Mouse (Mus musculus) liver, embryonic 14.5 days (tissue): Measurements from ENCODE around the gene Kbtbd12. TPM values are rescaled to one million over a fixed set of nuclear protein-coding genes. Genes with fewer than 3 reads are reported as not detected.

Experiments used
- ATAC-seq: fragments of 200-750 bp; cut with Nextera tagmentation; 2 replicates; pipeline ENCODE4 v1.8.0; 2017; ENCODE audit warnings: moderate number of reproducible peaks, mild to moderate bottlenecking, moderate library complexity; ENCODE audit not compliant: insufficient read depth
- DNase-seq, 3 experiments: peaks; one replicate each; pipeline ENCODE4 v3.0.0-alpha.2; 2012 to 2013; ENCODE audit warnings: low read depth in 3 of 3, low spot score in 3 of 3
- H3K27ac ChIP-seq: fragments of 300-500 bp; sonication (generic); 2 replicates; pipeline ENCODE4 v1.5.1; 2014; ENCODE audit warnings: moderate library complexity, mild to moderate bottlenecking, control low read depth, inconsistent platforms
- H3K27me3 ChIP-seq: fragments of 300-500 bp; sonication (generic); 2 replicates; pipeline ENCODE4 v1.6.1; 2014; ENCODE audit warnings: mild to moderate bottlenecking, low read length, moderate library complexity; ENCODE audit not compliant: control insufficient read depth, insufficient read depth
- H3K36me3 ChIP-seq: fragments of 300-500 bp; sonication (generic); replicated peaks from 2 replicates; pipeline ENCODE4 v1.6.1; 2014; ENCODE audit warnings: low read depth; ENCODE audit not compliant: control insufficient read depth, insufficient read depth
- H3K4me1 ChIP-seq, 2 experiments: fragments of 200-500 bp in 1 of 2; fragments of 300-500 bp in 1 of 2; sonication (generic) in 1 of 2; replicated peaks; 2 replicates each; pipeline ENCODE4 v1.6.1; 2012 to 2014; ENCODE audit warnings: antibody characterized with exemption in 1 of 2, inconsistent platforms in 1 of 2, low read length in 1 of 2; ENCODE audit not compliant: control insufficient read depth in 2 of 2, insufficient read depth in 2 of 2
- H3K4me2 ChIP-seq: fragments of 300-500 bp; sonication (generic); 2 replicates; pipeline ENCODE4 v1.6.1; 2014; ENCODE audit warnings: low read depth, mild to moderate bottlenecking, control low read depth, moderate library complexity
- H3K4me3 ChIP-seq, 2 experiments: fragments of 200-500 bp in 1 of 2; fragments of 300-500 bp in 1 of 2; sonication (generic) in 1 of 2; 2 replicates each; pipeline ENCODE4 v1.5.1; 2012 to 2014; ENCODE audit warnings: low read depth in 2 of 2, low read length in 2 of 2, mild to moderate bottlenecking in 2 of 2, control low read depth in 1 of 2, inconsistent platforms in 1 of 2, moderate library complexity in 1 of 2; ENCODE audit not compliant: insufficient read depth in 1 of 2
- H3K9ac ChIP-seq: fragments of 300-500 bp; sonication (generic); replicated peaks from 2 replicates; pipeline ENCODE4 v1.6.1; 2014; ENCODE audit warnings: mild to moderate bottlenecking, control low read depth, moderate library complexity
- H3K9me3 ChIP-seq: fragments of 300-500 bp; sonication (generic); 2 replicates; pipeline ENCODE4 v1.6.1; 2016; ENCODE audit warnings: low read length, mixed read lengths; ENCODE audit not compliant: control insufficient read depth
- CTCF ChIP-seq: IDR thresholded peaks from 2 replicates; pipeline ENCODE4 v1.5.1; 2016; ENCODE audit warnings: antibody characterized with exemption, low read depth, control low read depth
- EP300 ChIP-seq: IDR thresholded peaks from 2 replicates; pipeline ENCODE4 v1.6.1; 2016; ENCODE audit warnings: antibody characterized with exemption, low read depth
- WGBS: fragments of 180-500 bp; shearing (Covaris S2); extraction: QIAGEN DNeasy Blood & Tissue Kit; methylation state at CpG from one replicate; pipeline ENCODE4 v1.1.7; 2014; ENCODE audit not compliant: insufficient replicate concordance; 5-methylcytosine and 5-hydroxymethylcytosine counted together
- polyA plus RNA-seq, 2 experiments: library from polyadenylated mRNA; depleted of rRNA in 1 of 2; stranded (reverse) in 1 of 2; unstranded in 1 of 2; fragments of >200 nt; fragmentation: Nextera tagmentation in 1 of 2; extraction: Ambion mirVana in 1 of 2; gene quantifications; 2 replicates each; pipeline versions ENCODE4 v1.2.1 to v1.2.3; 2012 to 2014

The Kbtbd12 gene
- polyA plus RNA-seq, 2 experiments = 0.65 to 0.80 TPM

- no peaks in the 10 kb centered on the region for H3K36me3 ChIP-seq
- peak; percentile 86 for ATAC-seq
- TF ChIP-seq CTCF (peak; percentile 21; the same call in 1 of the 2 replicates), EP300 (no peak)
- peak overlapping the region; percentile 26 for H3K27ac ChIP-seq
- whole genome bisulfite sequencing = under 1% methylated on average over 51 of the region's 51 CpGs
- H3K9ac ChIP-seq = peak overlapping the region; percentile 89
- peak overlapping the region; percentile 89 for H3K4me2 ChIP-seq
- peaks cover 24 to 31% of the 10 kb centered on the region in 2 experiments for H3K4me1 ChIP-seq
- no peaks in the 10 kb centered on the region for H3K27me3 ChIP-seq
- H3K9me3 ChIP-seq = no peaks in the 10 kb centered on the region
- peak; percentile 47 to 52 (median 49) for DNase-seq
- H3K4me3 ChIP-seq = peak overlapping the region; percentile 52 to 66
Measured at GRCm38 (mm10) chr6:88627317-88627811, 10.4 kb downstream of the Kbtbd12 start.

GRCm38 (mm10) chr6:88626912-88627311, 10.8 kb downstream of the Kbtbd12 start:
- TF ChIP-seq CTCF = no peak
- Histone ChIP-seq H3K9ac (peak overlapping the region; percentile 89), H3K9me3 (no peaks in the 10 kb centered on the region), H3K4me3 (peak overlapping the region; percentile 52 to 66), H3K27ac (peak overlapping the region; percentile 26), H3K4me2 (peak overlapping the region; percentile 89), H3K4me1 (peaks cover 20 to 29% of the 10 kb centered on the region in 2 experiments), H3K27me3 (no peaks in the 10 kb centered on the region), H3K36me3 (no peaks in the 10 kb centered on the region)
- WGBS = 26% methylated on average over 11 of the region's 11 CpGs
- ATAC-seq (peak; percentile 26; the same call in 1 of the 2 replicates), DNase-seq (no peak)

DNA sequence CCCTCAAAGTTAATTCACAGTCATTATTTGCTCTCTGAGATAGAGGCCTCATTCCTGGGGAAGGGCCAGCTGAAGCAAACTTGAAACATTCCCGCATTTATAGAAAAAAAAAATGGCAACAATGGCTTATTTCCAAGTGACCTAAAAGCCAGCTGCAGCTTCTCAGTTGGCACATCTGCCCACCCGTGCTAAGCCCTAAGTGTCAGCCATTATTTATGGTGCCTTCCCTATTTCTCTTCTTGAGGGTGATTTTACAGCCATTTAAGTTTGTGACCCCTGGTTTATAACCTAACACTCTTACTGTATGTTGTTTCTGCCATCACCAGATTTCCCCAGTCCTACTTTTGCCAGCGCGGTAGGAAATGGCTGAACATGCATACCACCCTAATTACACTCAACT, 11.3 kb downstream of the Kbtbd12 start:
- no peak for ATAC-seq
- Histone ChIP-seq H3K4me3 (no peak overlapping the region; a peak in 1 of 4 replicates), H3K27me3 (no peaks in the 10 kb centered on the region), H3K4me1 (peaks cover 17 to 26% of the 10 kb centered on the region in 2 experiments), H3K9me3 (no peaks in the 10 kb centered on the region), H3K9ac (peak overlapping the region; percentile 89), H3K36me3 (no peaks in the 10 kb centered on the region), H3K27ac (no peak overlapping the region; the same call in 1 of the 2 replicates), H3K4me2 (peak overlapping the region; percentile 89)
- TF ChIP-seq CTCF (no peak), EP300 (no peak)
- DNase-seq = no peak
- 71% methylated on average over 4 of the region's 4 CpGs for whole genome bisulfite sequencing

DNA sequence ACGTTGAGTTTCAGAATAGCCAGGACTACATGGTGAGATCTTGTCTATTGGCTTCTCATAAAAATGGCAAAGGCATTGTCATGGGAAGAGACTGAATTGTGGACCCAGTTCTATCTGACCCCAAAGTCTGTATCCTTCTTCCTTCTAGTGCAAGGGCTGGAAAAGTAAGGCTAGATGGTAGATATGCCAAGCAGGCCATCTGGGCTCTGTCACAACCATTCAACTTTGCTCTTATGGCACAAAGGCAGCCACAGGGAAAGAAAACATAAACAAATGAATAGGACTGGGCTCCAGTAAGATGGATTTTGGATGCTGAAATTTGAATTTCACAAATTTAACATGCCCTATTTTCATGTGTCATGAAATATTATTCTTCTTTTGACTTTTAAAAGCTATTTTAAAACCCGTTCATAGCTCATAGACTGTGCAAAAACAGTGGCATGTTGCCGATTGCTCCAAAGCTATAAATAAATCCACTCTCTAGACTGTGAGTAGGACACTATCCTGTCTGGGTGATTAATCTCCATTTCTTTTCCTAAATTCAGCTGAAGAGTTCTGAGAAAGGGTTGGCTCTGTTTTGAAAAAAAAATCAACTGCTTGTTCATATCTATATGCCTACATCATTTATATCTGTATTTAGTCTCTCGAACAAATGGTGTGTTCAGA, 15.8 kb downstream of the Kbtbd12 start:
- 58% methylated on average over 4 of the region's 4 CpGs for WGBS
- no peak for DNase-seq

GRCm38 (mm10) chr6:88619542-88619941, 18.2 kb downstream of the Kbtbd12 start:
- Histone ChIP-seq H3K27me3 (peaks cover 3% of the 10 kb centered on the region), H3K9me3 (no peaks in the 10 kb centered on the region), H3K9ac (no peak overlapping the region), H3K36me3 (no peaks in the 10 kb centered on the region), H3K4me2 (no peak overlapping the region), H3K4me1 (no peaks in the 10 kb centered on the region), H3K4me3 (no peak overlapping the region), H3K27ac (no peak overlapping the region)
- DNase-seq = no peak
- TF ChIP-seq CTCF = no peak
- TF ChIP-seq EP300 = no peak
- no peak for ATAC-seq
- WGBS = 50% methylated on average over 5 of the region's 5 CpGs

More for the DNA sequence above, 15.8 kb downstream of the Kbtbd12 start:
- Histone ChIP-seq H3K4me1 (peaks cover 3 to 4% of the 10 kb centered on the region in 2 experiments; a peak in 3 of 4 replicates), H3K4me3 (no peak overlapping the region), H3K36me3 (no peaks in the 10 kb centered on the region), H3K9ac (no peak overlapping the region), H3K27ac (no peak overlapping the region), H3K27me3 (peaks cover 3% of the 10 kb centered on the region), H3K9me3 (no peaks in the 10 kb centered on the region), H3K4me2 (no peak overlapping the region)
- no peak for TF ChIP-seq CTCF
- TF ChIP-seq EP300 = no peak
- no peak for ATAC-seq
